Mouse (Mus musculus) activated CD4-positive, CD25-positive, alpha-beta regulatory T cell, adult 4 months (primary cell): ENCODE results near the gene Foxo3. TPM values are rescaled to one million over a fixed set of nuclear protein-coding genes. Genes with fewer than 3 reads are reported as not detected.

Experiments used
- ATAC-seq: one replicate; pipeline ENCODE4 v1.8.0; 2017
- polyA plus RNA-seq, 2 experiments: library from polyadenylated mRNA; unstranded; fragments of 100-300 nt; shearing (Covaris generic); gene quantifications; one replicate each; pipeline ENCODE4 v1.2.1; 2017

Gene Foxo3
- polyA plus RNA-seq, 2 experiments from 2014 or later: 8.6 to 9.4 TPM

DNA sequence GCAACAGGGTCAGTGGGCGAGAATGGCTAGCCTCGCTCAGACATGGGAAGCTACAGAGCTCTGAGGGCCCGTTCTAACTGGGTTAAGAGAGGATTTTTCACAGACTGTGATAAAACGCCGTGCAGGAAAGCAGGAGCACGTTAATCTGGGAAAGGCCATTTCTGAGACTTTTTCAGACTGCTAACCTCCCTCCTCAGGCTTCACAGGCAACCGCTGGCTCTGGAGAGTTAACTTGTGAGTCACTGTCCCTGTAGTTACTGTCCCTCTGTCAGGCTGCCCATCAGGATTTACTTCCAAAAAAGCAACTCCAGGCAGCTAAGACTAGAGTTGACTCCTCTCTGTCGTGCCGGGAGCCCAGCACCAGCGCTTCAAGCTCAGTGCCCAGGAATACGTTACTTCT lies 54.6 kb downstream of the Foxo3 start:
- no peak for ATAC-seq

DNA sequence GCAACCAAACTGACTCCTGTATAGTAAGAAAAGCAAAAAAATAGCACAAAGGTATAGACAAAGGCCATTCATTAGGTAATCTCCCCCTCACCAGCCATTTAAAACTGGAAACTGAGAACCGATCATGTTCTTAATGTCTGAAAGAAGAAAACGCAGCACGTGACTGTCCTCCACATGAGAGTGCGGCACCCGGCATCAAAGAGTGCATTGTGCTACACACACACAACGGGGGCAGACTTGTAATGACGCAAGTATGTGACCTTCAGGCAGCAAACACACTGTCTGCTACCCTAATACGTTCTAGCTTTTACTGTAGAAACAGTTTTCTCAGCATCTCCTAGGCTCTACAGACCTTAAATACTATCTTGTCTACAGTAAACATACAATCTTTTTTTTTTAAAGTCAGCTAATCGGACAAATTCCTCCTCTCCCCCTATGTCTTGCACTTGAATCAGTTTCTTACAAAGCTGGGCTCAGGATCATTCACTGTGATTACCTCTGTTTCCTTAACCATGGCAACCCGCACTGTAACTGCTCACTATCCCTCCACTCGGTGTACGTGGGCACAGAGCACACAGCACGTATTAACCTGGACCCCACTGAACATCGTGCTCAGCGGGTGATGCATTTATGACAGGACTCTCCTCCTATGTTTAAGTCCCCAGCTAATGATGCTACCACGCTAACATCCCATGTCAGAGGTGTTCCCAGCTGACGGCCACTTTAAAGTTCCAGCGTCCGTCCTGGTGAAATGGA lies 55.2 kb downstream of the Foxo3 start:
- no peak for ATAC-seq

DNA sequence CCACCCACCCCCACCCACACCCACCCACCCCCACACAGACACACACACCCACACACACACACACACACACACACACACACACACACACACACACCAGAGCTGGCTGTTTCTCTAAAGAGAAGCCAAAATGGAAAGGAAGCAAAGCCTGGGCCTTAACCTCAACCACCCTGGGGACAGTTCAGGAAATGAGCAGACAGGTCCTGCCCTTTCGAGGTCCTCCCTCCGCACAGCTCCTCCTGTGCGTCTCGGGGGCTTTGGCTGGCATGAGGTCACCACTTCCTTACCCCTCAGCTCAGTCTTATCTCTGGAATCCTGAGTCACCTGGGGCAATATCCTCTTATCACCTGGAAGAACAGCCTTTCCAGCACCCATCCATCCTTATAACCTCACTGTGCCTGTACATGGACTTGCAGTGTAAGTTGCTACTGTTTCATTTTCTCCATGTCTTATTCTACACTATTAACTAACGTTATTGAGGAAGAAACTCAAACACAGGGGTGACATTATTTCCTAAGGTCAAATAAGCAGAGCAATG lies 56.1 kb downstream of the Foxo3 start:
- ATAC-seq: no peak

DNA sequence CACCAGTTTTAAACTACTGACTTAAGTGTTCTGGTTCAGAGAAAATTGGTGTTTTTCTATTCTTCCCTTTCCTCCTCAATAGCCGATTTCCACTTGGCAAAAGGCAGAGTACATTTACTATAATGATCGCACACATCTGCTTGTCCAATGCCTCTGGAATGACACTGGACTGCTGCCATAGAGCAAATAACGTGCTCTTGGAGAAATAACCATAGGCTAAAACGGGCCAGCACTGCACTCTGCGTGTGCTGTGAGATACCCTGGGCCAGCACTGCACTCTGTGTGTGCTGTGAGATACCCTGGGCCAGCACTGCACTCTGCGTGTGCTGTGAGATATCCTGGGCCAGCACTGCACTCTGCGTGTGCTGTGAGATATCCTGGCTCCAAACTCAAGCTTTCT lies 65.1 kb downstream of the Foxo3 start:
- ATAC-seq: no peak

DNA sequence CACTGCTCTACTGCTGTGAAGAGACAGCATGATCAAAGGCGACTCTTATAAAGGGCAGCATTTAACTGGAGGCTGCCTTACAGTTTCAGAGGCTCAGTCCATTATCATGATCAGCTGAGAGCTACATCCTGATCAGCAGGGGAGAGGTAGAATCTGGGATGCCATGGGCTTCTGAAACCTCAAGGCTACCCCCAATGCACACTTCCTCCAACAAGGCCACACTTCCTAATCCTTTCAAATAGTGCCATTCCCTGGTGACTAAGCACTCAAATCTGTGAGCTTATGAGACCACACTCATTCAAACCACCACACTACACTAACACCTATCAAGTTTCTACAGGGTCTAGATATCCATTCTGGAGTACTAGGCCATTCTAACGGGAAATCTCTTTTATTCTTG lies 65.9 kb downstream of the Foxo3 start:
- no peak for ATAC-seq

DNA sequence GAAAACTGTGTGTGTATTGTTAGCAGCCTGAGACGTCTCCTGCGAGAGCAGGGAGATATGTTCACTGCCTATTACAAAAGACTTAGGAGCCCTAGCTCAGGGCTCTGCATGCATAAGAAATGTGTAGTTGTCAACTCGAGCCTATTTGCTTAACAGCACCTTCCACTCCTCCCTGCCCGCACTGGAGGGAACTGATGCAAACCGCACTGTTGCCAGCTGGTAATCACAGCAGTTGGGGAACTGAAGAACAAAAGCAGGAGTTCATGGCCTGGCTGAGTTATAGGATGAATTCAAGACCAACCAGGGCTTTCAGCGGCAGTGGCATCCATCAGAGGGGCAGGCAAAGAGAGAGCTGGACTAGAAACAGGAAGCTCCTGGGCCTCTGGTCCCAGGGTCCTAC lies 66.7 kb downstream of the Foxo3 start:
- ATAC-seq: no peak

DNA sequence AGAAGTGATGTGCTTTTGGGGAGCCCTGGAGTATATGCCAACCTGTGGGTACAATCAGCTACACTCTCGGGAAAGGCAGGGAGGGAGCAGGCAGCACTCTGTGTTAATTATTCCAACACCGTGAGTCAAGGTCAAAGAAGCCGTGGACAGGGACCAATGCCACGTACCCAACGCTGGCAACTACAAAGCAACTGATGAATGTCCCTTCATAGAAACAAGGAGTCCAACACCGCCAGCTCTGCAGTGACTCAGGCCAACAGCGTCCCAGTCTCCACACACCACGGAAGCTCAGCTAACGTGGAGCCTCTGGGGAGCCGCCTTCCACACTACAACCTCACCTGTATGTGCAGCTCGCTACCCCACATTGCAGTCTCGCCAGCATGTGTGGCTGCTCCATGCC lies 68.9 kb downstream of the Foxo3 start:
- ATAC-seq: no peak

DNA sequence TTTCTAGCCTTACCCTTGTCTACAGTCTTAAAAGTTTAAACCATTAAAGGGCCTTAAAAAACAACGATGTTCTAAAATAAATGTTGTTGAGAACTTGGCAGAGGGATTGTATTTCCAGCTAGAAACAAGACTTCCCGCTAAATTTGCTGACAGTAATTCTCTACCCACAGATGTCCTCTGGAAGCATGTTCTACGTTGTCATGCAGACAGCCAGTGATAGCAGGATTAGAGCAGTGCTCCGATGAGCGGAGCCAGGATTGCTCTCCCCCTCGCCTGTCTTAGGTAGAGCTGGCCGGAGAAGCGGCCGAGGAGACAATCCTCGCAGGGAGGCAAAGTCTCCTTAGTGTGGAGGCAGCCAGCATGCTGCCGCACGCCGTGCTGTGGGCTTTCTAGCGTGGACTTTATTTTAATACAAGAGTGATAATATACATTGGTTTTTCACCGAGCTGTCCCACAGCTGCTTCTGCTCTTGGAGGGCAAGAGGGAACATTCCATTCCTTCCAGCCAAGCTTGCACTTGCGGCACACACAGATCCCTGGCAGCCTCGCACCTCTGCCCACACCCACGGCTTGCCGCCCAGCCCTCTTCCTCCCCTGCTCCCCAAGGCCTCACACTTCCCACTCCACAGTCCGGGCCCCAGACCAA lies 71.7 kb downstream of the Foxo3 start:
- ATAC-seq: no peak

DNA sequence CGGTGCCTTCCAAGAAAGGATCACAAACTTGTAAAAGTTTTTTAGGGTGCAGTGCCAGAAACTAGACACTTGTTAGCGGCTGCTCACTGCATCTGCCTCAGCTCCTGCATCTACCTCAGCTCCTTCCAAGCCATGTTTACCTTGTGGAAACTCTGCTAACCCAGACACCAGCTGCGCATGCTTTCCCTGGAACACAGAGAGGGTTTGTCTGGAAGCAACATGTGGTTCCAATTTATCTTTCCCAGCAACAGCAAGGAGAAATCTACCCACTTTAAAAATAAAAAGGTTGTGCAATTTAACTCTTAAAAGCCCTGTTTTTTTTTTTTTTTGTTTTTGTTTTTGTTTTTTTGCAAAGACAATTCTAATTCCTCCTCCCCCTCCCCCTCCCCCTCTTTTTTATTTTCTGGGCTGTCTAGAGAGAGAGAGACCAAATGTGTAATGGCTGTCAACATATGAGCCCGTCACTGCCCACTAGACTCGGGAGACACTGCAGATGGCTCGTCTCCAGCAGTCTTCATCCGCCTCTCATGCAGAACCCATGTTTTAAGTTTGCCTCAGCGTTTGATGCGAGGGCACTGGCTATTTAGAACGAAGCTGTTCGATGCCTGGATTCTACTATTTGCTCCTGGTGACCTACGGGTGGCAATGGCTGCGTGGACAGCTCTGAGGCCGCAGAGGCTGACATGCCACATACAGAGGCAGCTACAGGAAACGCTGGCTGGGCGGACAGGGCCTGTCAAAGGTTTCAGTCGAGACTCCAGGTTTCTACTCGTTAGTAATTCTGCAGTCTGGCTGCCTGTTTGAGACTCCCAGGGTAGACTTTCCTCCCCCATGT lies 73.0 kb downstream of the Foxo3 start:
- ATAC-seq: no peak

DNA sequence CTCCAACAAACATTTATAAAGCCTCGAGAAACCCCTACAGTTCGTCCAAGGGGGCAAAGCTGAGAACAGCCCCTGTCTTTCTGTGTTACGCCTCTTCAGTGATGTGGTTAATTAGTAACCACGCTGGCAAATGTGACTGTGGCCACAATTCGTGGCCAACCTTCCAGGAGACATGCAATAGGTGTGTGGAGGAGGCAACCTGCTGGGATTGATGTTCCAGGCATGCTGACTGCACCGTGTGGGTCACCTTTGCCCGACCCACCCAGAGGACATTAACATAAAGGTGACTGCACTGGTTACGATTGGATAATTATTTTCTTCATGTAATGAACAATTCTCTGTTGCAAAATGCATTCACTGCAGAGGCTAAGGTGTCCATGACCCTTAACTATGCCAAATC lies 74.0 kb downstream of the Foxo3 start:
- ATAC-seq: no peak

DNA sequence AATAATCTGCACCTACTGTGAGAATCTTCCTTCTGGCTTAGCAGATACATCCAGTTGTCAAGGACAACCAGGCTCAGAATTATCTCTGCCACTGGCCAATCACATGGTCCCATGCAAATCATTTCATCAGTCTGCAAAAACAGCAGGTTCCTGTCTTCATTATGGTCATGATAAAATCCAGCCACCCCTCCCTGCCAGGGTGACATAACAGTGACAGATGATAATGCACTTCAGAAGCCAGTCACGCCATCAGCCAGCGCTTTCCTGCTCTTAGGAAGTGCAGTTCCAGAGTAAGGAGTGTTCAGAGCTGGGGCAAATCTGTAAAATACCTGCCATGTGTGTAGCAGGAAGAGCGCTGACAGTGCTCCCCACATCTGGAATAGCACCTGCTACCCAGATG lies 77.1 kb downstream of the Foxo3 start:
- ATAC-seq: no peak

DNA sequence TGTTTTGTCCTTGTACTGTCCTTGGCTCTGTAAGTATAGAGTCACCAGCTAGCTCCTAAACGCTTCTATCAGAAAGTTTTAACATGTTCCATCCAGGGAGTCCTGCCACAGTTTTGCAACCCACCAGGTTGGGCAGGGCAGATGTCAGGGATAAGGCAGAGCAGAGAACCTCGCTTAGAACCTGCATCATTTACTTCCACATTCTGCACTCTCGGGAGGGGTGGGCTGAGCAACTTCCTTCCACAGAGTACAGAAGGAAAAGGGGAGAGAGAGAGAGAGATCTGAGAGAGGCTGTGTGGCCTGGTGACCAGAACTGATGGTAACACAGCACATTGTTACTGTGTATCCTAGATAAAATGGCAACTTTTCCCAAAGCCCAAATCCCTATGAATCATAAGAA lies 77.9 kb downstream of the Foxo3 start:
- ATAC-seq: no peak

DNA sequence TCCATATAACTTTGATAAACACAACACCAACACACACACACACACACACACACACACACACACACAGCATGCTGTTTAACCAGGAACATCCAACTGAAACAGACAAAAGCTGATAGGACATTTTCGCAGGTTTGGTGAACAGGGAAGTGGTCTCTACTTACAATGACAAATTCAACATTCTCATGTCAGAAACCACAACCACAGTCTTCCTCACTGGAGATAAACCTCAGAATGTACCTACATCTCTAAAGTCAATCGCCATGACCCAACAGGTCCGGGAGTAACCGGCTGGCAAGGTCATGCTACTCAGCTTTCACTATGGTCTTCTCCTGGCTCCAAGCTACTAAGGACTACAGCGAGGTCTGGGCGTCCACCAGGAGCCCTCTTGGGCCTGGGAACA lies 81.8 kb downstream of the Foxo3 start:
- no peak for ATAC-seq

DNA sequence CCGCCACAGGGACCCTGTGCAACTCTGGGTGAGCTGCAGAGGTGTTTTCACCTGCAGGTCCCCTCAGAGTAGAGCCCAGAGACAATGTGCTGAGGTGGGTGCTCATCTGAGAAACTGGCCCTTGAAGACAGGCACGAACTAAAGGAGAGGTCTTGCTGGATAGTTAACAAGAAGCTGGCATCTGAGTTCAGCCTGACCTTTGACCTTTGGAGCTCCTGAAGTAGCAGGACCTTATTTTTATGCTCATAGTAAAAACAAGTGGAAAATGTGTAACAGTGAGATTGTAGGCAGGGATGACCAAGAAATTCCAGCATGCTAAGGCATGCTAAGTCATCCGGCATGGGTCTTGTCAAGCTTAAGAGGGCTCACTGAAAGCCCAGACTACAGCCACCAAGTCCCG lies 82.6 kb downstream of the Foxo3 start:
- no peak for ATAC-seq

DNA sequence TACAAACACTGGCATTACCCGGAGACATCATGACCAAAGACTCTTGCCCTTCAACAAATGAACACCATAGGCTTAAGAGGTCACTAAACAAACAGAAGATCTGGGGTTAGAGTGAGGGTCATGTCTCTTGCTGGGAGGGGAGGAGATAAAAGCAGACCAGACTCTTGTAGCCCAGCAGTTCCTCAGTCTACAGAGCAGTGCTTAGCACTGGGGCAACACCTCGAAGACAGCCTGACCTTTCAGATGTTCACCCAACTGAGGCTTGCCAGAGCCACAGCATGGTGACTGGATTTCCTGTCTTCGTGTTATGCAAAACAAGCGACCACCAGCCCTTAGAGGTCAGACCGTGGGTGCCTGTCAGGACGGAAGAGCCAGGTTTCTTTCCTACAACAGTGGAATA lies 83.6 kb downstream of the Foxo3 start:
- peak; percentile 46 for ATAC-seq

DNA sequence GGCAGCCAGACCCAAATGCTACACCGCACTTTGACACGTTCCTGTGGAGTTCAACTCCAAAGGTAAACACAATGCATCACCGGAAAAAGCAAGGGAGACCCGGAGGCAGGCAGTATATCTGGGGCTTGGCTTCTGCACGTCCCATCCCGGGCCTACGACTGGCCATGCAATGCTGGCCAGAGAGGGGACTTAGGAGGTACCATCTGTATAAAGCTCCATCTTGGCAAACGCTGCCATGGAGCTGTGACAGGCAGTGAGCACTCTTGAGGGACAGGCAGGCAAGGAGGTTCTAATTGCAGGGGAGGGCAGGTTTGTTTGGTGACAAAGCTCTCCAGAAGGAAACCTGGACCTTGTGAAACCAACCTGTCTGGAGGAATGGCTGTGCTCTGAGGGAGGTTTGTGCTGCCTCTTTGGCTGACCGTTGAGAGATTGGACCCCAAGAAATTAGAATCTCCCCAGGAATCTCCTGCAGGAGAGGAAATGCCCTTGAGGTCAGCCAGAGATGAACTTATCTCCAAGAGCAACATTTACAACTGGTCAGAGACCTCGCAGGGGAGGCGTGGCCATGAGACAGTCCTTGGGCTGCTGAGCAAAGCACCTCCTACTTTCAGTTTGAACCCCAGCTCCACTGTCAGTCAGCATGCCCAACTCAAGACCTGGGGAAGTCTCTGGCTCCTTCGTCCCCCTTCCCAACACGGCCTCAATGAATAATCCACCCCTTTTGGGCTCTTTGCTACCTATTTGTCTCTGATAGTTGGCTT lies 86.7 kb downstream of the Foxo3 start:
- ATAC-seq: no peak

DNA sequence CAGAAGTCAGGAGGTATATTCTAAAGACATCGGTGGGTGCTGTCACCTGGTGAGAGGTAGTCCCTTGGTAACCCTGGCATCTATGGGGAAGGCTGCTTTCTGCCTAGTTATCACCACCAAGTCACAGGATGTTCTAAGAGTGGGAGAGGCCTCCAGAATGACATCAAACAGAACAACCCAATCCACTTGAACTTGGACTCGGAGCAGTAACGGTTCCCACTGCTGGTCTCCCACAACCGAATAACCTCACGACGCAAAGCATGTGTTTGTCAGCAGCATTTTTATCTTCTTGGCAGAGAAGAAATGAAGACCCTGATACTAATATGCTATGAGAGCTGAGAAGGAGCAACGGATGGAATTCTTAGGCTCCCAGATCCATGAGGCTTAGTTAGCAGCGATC lies 87.5 kb downstream of the Foxo3 start:
- ATAC-seq: no peak

DNA sequence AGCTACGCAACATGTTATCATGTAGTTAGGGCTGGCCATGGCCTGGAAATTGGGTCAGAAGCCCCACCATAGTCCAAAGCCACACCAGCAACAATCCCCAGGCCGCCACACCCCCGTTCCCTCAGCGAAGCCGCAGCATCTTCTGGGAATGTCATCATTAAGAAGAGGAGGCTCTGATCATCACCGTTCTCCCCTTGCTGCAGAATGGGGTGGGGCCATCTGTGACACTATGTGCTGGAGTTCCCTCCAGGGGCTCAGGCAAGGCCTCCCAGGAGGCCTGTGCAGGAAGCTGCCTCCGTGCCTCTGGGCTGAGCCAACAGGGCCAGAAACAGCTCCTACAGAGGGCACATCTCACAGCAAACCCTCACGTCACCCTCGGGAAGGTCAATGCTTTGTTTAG lies 88.5 kb downstream of the Foxo3 start:
- ATAC-seq: no peak

DNA sequence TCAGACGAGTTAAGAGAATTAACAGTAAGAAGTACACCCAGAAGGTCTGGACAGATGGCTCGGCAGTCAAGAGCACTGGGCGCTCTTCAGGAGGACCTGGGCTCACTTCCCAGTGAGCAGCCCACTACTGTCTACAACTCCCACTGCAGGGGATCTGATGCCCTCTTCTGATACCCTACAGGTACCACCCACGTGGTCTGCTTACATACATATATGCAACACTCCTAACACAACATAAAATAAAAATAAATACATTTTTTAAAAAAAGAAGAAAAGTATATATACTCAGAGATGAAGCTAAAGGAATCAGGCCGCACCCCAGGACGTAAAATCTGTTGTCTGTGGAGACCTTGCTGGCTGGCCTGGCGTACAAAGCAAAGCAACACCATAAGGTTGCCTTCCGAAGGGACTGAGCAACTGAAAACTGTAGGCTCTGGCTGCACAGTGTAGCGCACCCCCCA lies 89.6 kb downstream of the Foxo3 start:
- no peak for ATAC-seq

DNA sequence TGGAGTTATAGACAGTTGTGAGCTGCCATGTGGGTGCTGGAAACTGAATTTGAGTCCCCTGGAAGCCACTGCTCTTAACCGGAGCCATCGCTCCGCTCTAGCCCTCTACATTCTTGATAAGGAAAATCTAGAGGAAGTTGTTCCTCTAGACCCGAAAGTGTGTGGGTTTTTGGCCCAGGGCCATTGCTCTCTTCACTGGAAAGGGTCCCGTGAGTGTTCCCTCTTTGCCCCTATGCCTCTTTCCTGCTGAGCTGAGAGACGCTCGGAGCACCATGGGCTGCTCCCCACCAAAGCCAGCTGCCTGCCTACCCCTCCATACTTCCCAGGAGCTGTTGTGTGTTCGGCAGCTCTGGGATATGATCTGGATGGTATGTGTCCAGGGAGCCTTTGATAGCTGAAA lies 96.2 kb downstream of the Foxo3 start:
- ATAC-seq: no peak

DNA sequence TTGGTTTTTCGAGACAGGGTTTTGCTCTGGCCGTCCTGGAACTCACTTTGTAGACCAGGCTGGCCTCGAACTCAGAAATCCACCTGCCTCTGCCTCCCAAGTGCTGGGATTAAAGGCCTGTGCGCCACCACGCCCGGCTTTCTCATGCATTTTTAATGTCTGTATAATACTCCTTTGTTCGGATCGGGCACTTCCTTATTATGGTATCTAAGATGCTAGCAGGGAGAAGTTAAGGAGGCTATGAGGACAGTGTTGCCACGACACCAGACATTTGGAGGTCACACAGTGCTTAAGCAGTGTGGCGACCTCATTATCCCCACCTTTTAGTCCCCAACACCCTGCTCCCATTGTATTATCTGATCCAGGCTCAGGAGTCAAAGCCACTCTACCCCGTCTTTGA lies 97.8 kb downstream of the Foxo3 start:
- no peak for ATAC-seq
